ENCODE assay signal across 14 mouse cellular contexts in genomic region chr1:24349462-24350217, GRCm38 (mm10).
DNase-seq lines count a peak whose midpoint lies in the region; ATAC-seq lines count a peak whose summit lies in the region.
"Had no signal": no experiment of that assay in that cellular context is flagged by ENCODE, and none has a peak within 500 bp of the region (broad histone marks: within the 10 kb centered on the region; RNA-seq: fewer than 3 reads in every experiment).

No protein-coding gene starts in this region.

- H3K4me1 ChIP-seq in hindbrain, embryonic 13.5 days (replicated peaks): peaks cover 3% of the 10 kb centered on the region; the same call in 1 of the 2 replicates
- H3K4me1 ChIP-seq: heart, embryonic 10.5 days had no signal

- H3K9me3 ChIP-seq in hindbrain, embryonic 13.5 days: no peaks in the 10 kb centered on the region
- H3K9me3 ChIP-seq: heart, embryonic 10.5 days had no signal

- H3K27ac ChIP-seq in hindbrain, embryonic 13.5 days: peak overlapping the region; percentile 66
- H3K27ac ChIP-seq: heart, embryonic 10.5 days had no signal

- WGBS in hindbrain, embryonic 13.5 days: 65% methylated on average over 13 of the region's 13 CpGs

- peak overlapping the region; percentile 30 for H3K4me2 ChIP-seq in hindbrain, embryonic 13.5 days

- H3K4me3 ChIP-seq in hindbrain, embryonic 13.5 days: no peak overlapping the region; the same call in 1 of the 2 replicates
- H3K4me3 ChIP-seq: heart, embryonic 10.5 days had no signal

- no peaks in the 10 kb centered on the region for H3K27me3 ChIP-seq in hindbrain, embryonic 13.5 days
- H3K27me3 ChIP-seq: CH12.LX had no signal

- H3K36me3 ChIP-seq in hindbrain, embryonic 13.5 days: no peaks in the 10 kb centered on the region
- H3K36me3 ChIP-seq: heart, embryonic 10.5 days had no signal

- intact Hi-C loops in left cerebral cortex, postnatal 4 days (cut with DNase I): no loop called here
- intact Hi-C loops in left cerebral cortex, postnatal 36 days (cut with DNase I): no loop called here

- DNase-seq in left cerebral cortex, adult 18-20 months (ENCODE audit: low spot score in 2 of 2): peak; percentile 22 to 35
- DNase-seq in left cerebral cortex, postnatal 4 days: no peak
- peak; percentile 34 to 56 for DNase-seq in left cerebral cortex, postnatal 36 days (ENCODE audit: low spot score in 2 of 2)
- peak; percentile 39 to 44 for DNase-seq in right cerebral cortex, adult 2 months (ENCODE audit: low spot score in 2 of 2)
- DNase-seq in gastrocnemius, postnatal 25 days: no peak
- DNase-seq in heart, adult 18-20 months: no peak
- DNase-seq: cerebellum, postnatal 25 days; kidney, postnatal 14 days; layer of hippocampus, postnatal 36 days; thymus, adult 2 months had no signal

- no peak overlapping the region for H3K9ac ChIP-seq in hindbrain, embryonic 13.5 days

- peak; percentile 96 for ATAC-seq in hindbrain, embryonic 13.5 days (ENCODE audit: low FRiP score)
- ATAC-seq: Patski had no signal

Comparison
In these comparisons a context has a peak if more than half of its experiments do, and no peak if none do; other contexts are left out.
1. DNase-seq: peak in left cerebral cortex, adult 18-20 months (2 of 2), left cerebral cortex, postnatal 36 days (2 of 2) and right cerebral cortex, adult 2 months (2 of 2); none in left cerebral cortex, postnatal 4 days (single experiment), gastrocnemius, postnatal 25 days (single experiment) and heart, adult 18-20 months (0 of 2).